Mouse (Mus musculus) thymus, adult 2 months (tissue): ENCODE measurements at regions not wholly inside any gene's neighbourhood (a gene's known extent, or its start where the extent isn't known, plus 50 kb on each side); places are given as distances from the start of the nearest gene placed in this dataset.

Experiments
- DNase-seq: peaks from one replicate; pipeline ENCODE4 v3.0.0; 2021
- H3K27ac ChIP-seq: fragments of 200-500 bp; 2 replicates; pipeline ENCODE4 v1.5.1; 2012; ENCODE audit warnings: low read length, control low read depth; ENCODE audit not compliant: control insufficient read depth, insufficient read depth
- H3K27me3 ChIP-seq: fragments of 200-500 bp; 2 replicates; pipeline ENCODE4 v1.6.1; 2012; ENCODE audit warnings: mild to moderate bottlenecking, low read length, moderate library complexity, mixed read lengths; ENCODE audit not compliant: control insufficient read depth, insufficient read depth
- H3K36me3 ChIP-seq: fragments of 200-500 bp; 2 replicates; pipeline ENCODE4 v1.6.1; 2012; ENCODE audit warnings: mild to moderate bottlenecking, low read length, moderate library complexity; ENCODE audit not compliant: control insufficient read depth, insufficient read depth
- H3K4me1 ChIP-seq: fragments of 200-500 bp; replicated peaks from 2 replicates; pipeline ENCODE4 v1.6.1; 2012; ENCODE audit warnings: low read length; ENCODE audit not compliant: control insufficient read depth, insufficient read depth
- H3K4me3 ChIP-seq: fragments of 200-500 bp; 2 replicates; pipeline ENCODE4 v1.5.1; 2012; ENCODE audit warnings: mild to moderate bottlenecking, low read length, control low read depth, moderate library complexity; ENCODE audit not compliant: control insufficient read depth, insufficient read depth
- CTCF ChIP-seq: fragments of 200-500 bp; IDR thresholded peaks from 2 replicates; pipeline ENCODE4 v1.5.1; 2012; ENCODE audit warnings: mild to moderate bottlenecking, control low read depth, low read length, moderate library complexity, borderline replicate concordance; ENCODE audit not compliant: control insufficient read depth, poor library complexity, insufficient read depth; ENCODE audit errors: extremely low read depth
- POLR2A ChIP-seq: fragments of 200-500 bp; IDR thresholded peaks from 2 replicates; pipeline ENCODE4 v1.6.1; 2012; ENCODE audit warnings: mild to moderate bottlenecking, low read length, control low read depth, moderate library complexity; ENCODE audit not compliant: control insufficient read depth, poor library complexity, insufficient read depth; ENCODE audit errors: extremely low read depth
- WGBS: fragments of 180-500 bp; shearing (Covaris S2); methylation state at CpG from one replicate; pipeline ENCODE4 v1.1.7; 2018; 5-methylcytosine and 5-hydroxymethylcytosine counted together

- Histone ChIP-seq H3K27me3 (no peaks in the 10 kb centered on the region), H3K4me3 (no peak overlapping the region), H3K4me1 (peaks cover 7% of the 10 kb centered on the region), H3K36me3 (no peaks in the 10 kb centered on the region), H3K27ac (no peak overlapping the region)
- DNase-seq = no peak
- TF ChIP-seq CTCF (no peak), POLR2A (no peak)
- whole genome bisulfite sequencing = 27% methylated on average over 2 of the region's 2 CpGs
Observed at GRCm38 (mm10) chr8:34732808-34733207, 621.3 kb upstream of the Gm10131 start.

DNA sequence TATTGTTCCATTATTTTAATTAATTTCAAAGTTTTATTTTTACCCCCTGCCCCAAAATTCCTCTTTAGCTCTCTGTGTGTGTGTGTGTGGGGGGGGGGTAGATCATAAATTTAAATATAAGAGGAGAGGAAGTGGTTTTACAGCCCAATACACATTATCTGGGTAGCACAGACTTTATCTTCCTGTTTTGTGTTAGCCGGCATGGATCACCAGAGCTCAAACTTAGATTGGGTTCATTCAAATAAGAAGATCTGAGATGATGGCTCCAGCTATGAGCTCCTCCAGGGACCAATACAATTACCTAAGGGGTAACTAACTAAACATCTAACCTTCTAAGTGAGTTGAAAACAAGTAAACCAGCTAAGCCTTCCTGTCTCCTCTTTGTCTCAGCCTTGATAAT, 620.8 kb upstream of the Gm10131 start:
- TF ChIP-seq CTCF (no peak), POLR2A (no peak)

DNA sequence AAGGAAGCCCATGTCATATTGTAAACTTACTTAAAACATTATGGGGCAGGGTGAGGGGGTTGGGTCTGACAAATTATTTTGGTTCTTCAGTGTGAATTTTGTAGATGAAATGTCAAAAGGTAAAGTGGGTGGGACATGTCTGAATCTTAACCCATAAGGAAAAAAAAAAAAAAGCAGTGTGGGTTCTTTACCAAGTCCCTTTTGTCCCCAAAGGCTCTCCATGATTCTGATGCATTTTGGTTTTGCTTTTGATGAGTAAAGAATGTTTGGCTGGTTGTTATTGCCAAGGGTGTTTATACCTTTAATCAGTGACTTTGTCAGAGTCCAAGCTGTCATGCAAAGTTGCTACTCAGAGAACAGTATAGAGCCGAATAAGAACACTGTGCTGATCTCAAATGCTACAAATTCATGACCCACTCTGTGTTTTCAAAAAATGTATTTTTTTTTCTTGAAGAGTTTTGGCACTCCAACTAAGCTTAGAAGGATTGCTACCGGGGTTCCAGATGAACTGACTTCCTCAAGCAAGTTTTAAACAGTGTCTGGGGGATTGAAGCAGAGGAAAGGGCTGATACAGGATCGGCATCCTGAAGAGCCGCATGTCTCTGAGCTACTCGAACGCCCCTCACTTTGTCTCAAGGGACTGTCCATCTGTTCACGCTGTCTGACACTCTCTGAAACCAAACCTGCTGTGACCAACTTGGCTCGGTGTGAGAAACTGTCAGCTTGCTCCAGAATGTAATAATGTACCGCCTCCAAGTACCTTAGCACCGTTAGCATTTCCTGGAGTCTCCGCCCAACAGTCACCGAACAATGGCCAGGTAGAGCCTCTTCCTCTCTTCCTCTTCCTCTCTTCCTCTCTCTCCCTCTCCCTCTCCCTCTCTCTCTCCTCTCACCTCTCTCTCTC, 619.8 kb upstream of the Gm10131 start:
- H3K4me1 ChIP-seq = peaks cover 7% of the 10 kb centered on the region
- no peak for DNase-seq
- H3K4me3 ChIP-seq = no peak overlapping the region; the same call in 1 of the 2 replicates
- H3K27ac ChIP-seq = no peak overlapping the region
- TF ChIP-seq POLR2A (no peak), CTCF (no peak)
- H3K36me3 ChIP-seq = no peaks in the 10 kb centered on the region
- no peaks in the 10 kb centered on the region for H3K27me3 ChIP-seq
- WGBS = 9% methylated on average over 12 of the region's 12 CpGs

More for the DNA sequence above, 620.8 kb upstream of the Gm10131 start:
- no peaks in the 10 kb centered on the region for H3K27me3 ChIP-seq
- WGBS = 9% methylated on average over 1 of the region's 1 CpGs
- DNase-seq = no peak
- no peaks in the 10 kb centered on the region for H3K36me3 ChIP-seq
- no peak overlapping the region for H3K27ac ChIP-seq
- H3K4me3 ChIP-seq = no peak overlapping the region
- H3K4me1 ChIP-seq = peaks cover 7% of the 10 kb centered on the region

GRCm38 (mm10) chr8:34729585-34729984, 618.0 kb upstream of the Gm10131 start:
- peaks cover 7% of the 10 kb centered on the region for H3K4me1 ChIP-seq

GRCm38 (mm10) chr8:34727699-34728098, 616.2 kb upstream of the Gm10131 start:
- TF ChIP-seq POLR2A = no peak
- TF ChIP-seq CTCF = no peak
- no peak for DNase-seq
- WGBS = 94% methylated on average over 8 of the region's 8 CpGs
- Histone ChIP-seq H3K27ac (no peak overlapping the region), H3K36me3 (no peaks in the 10 kb centered on the region), H3K4me1 (peaks cover 7% of the 10 kb centered on the region), H3K27me3 (no peaks in the 10 kb centered on the region), H3K4me3 (no peak overlapping the region)

More at GRCm38 (mm10) chr8:34729585-34729984, 618.0 kb upstream of the Gm10131 start:
- WGBS = 63% methylated on average over 7 of the region's 7 CpGs
- Histone ChIP-seq H3K36me3 (no peaks in the 10 kb centered on the region), H3K27ac (no peak overlapping the region), H3K27me3 (no peaks in the 10 kb centered on the region), H3K4me3 (no peak overlapping the region)
- TF ChIP-seq CTCF (no peak), POLR2A (no peak)
- no peak for DNase-seq

GRCm38 (mm10) chr8:34726145-34726767, 614.7 kb upstream of the Gm10131 start:
- H3K4me1 ChIP-seq = no peaks in the 10 kb centered on the region
- WGBS = 70% methylated on average over 10 of the region's 10 CpGs
- H3K27ac ChIP-seq = no peak overlapping the region
- no peaks in the 10 kb centered on the region for H3K36me3 ChIP-seq
- no peaks in the 10 kb centered on the region for H3K27me3 ChIP-seq
- DNase-seq = no peak
- TF ChIP-seq CTCF (no peak), POLR2A (no peak)
- H3K4me3 ChIP-seq = no peak overlapping the region

GRCm38 (mm10) chr8:34725546-34725945, 614.0 kb upstream of the Gm10131 start:
- TF ChIP-seq CTCF (no peak), POLR2A (no peak)
- WGBS = 95% methylated on average over 4 of the region's 4 CpGs
- DNase-seq = no peak
- no peak overlapping the region for H3K27ac ChIP-seq
- no peaks in the 10 kb centered on the region for H3K36me3 ChIP-seq
- H3K4me1 ChIP-seq = no peaks in the 10 kb centered on the region
- H3K27me3 ChIP-seq = no peaks in the 10 kb centered on the region
- H3K4me3 ChIP-seq = no peak overlapping the region
